ENCODE assay signal across 19 mouse cellular contexts in the genomic region with DNA sequence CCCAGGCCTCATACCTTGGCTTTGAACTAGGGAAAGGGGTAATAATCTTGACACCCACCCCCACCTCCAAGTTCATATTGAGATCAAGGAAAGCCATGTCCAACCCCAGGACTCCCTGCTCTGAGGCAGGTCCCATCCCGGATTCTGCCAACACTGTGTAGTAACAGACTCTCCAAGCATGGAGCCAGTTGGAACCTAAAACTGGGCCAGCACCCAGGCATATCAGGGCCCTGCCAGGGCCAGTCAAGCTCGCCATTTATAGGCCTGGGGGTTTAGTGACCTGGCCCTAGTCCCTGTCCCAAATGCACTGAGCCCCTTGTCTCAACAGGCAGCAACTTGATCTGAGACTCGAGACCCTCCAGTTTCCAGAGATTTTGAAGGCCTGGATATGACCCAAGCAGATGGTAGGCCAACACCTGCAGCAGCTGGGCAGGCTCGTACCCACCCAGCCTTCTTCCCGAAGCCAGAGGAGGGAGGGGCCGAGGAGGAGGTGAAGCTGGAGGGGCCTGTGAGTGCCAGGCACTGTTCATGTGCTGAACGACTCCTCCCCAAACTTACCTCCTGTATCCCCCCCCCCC. TPM values are rescaled to one million over a fixed set of nuclear protein-coding genes. Genes with fewer than 3 reads are reported as not detected.
DNase-seq lines count a peak whose midpoint lies in the region; ATAC-seq and TF ChIP-seq lines count a peak whose summit lies in the region.
"Had no signal": no experiment of that assay in that cellular context is flagged by ENCODE, and none has a peak within 500 bp of the region (broad histone marks: within the 10 kb centered on the region; RNA-seq: fewer than 3 reads in every experiment).

No protein-coding gene starts in this region.

- peak; percentile 63 for DNase-seq in adrenal gland, postnatal 10 days
- DNase-seq in adrenal gland, adult 8-10 months, result no peak
- DNase-seq in heart, adult 9 months (ENCODE audit: low spot score in 2 of 2), result no peak
- DNase-seq in gastrocnemius, adult 8-10 months (ENCODE audit: low spot score in 2 of 2), result peak; percentile 63 to 74
- DNase-seq in kidney, adult 11 months, result no peak
- DNase-seq: kidney, postnatal 4 days; layer of hippocampus, postnatal 36 days; liver; lung, embryonic 14.5 days; lung, postnatal 4 days; right cerebral cortex, postnatal 25 days; thymus, postnatal 36 days had no signal

- H3K4me2 ChIP-seq in heart, embryonic 15.5 days, result no peak overlapping the region
- no peak overlapping the region for H3K4me2 ChIP-seq in intestine, postnatal 0 days (replicated peaks; ENCODE audit: low read depth)
- no peak overlapping the region for H3K4me2 ChIP-seq in hindbrain, embryonic 16.5 days (ENCODE audit: low read length)
- H3K4me2 ChIP-seq: hindbrain, embryonic 15.5 days; lung, embryonic 14.5 days; midbrain, embryonic 11.5 days; neural tube, embryonic 13.5 days had no signal

- peak overlapping the region; percentile 6; the same call in 1 of the 2 replicates for H3K27ac ChIP-seq in heart, embryonic 15.5 days
- peak overlapping the region; percentile 96 for H3K27ac ChIP-seq in intestine, postnatal 0 days (ENCODE audit: low read depth, low read length)
- no peak overlapping the region for H3K27ac ChIP-seq in hindbrain, embryonic 16.5 days (ENCODE audit: low read depth, low read length)

- no peaks in the 10 kb centered on the region for H3K27me3 ChIP-seq in heart, embryonic 15.5 days
- no peaks in the 10 kb centered on the region for H3K27me3 ChIP-seq in intestine, postnatal 0 days (replicated peaks; ENCODE audit: control insufficient read depth, insufficient read depth, low read length)
- H3K27me3 ChIP-seq in hindbrain, embryonic 16.5 days (replicated peaks; ENCODE audit: control insufficient read depth, insufficient read depth, low read length), result no peaks in the 10 kb centered on the region
- H3K27me3 ChIP-seq: CH12.LX; hindbrain, embryonic 15.5 days; neural tube, embryonic 13.5 days had no signal

- no peak for TF ChIP-seq CTCF in intestine, postnatal 0 days (IDR thresholded peaks at IDR 0.05; ENCODE audit: low read depth)

- peaks cover 41% of the 10 kb centered on the region for H3K4me1 ChIP-seq in heart, embryonic 15.5 days (replicated peaks)
- H3K4me1 ChIP-seq in intestine, postnatal 0 days (replicated peaks; ENCODE audit: control insufficient read depth, insufficient read depth, low read length), result peaks cover 45% of the 10 kb centered on the region
- peaks cover 25% of the 10 kb centered on the region for H3K4me1 ChIP-seq in hindbrain, embryonic 16.5 days (ENCODE audit: control insufficient read depth, insufficient read depth, low read depth, low read length)

- 81% methylated on average over 7 of the region's 7 CpGs for WGBS in heart, embryonic 15.5 days
- WGBS in intestine, postnatal 0 days, result 56% methylated on average over 7 of the region's 7 CpGs
- 73% methylated on average over 7 of the region's 7 CpGs for WGBS in hindbrain, embryonic 16.5 days

- H3K9me3 ChIP-seq in heart, embryonic 15.5 days (replicated peaks), result no peaks in the 10 kb centered on the region
- no peaks in the 10 kb centered on the region for H3K9me3 ChIP-seq in intestine, postnatal 0 days (ENCODE audit: control insufficient read depth)
- no peaks in the 10 kb centered on the region for H3K9me3 ChIP-seq in hindbrain, embryonic 16.5 days (ENCODE audit: control insufficient read depth, low read length)
- H3K9me3 ChIP-seq: hindbrain, embryonic 15.5 days; neural tube, embryonic 13.5 days had no signal

- no peaks in the 10 kb centered on the region for H3K36me3 ChIP-seq in heart, embryonic 15.5 days
- peaks cover 7% of the 10 kb centered on the region for H3K36me3 ChIP-seq in intestine, postnatal 0 days (ENCODE audit: control insufficient read depth, insufficient read depth)
- H3K36me3 ChIP-seq in hindbrain, embryonic 16.5 days (ENCODE audit: control insufficient read depth, insufficient read depth, low read length), result no peaks in the 10 kb centered on the region
- H3K36me3 ChIP-seq: hindbrain, embryonic 15.5 days; neural tube, embryonic 13.5 days had no signal

- ATAC-seq in heart, embryonic 15.5 days (replicated peaks; ENCODE audit: insufficient number of reproducible peaks, insufficient read depth, low FRiP score, low read depth), result no peak
- ATAC-seq in intestine, postnatal 0 days, result no peak
- ATAC-seq in hindbrain, embryonic 16.5 days, result no peak

- no peak overlapping the region for H3K4me3 ChIP-seq in heart, embryonic 15.5 days
- H3K4me3 ChIP-seq in intestine, postnatal 0 days (ENCODE audit: low read depth, low read length), result no peak overlapping the region
- no peak overlapping the region for H3K4me3 ChIP-seq in hindbrain, embryonic 16.5 days (ENCODE audit: low read length)
- H3K4me3 ChIP-seq: hindbrain, embryonic 15.5 days; neural tube, embryonic 13.5 days had no signal

- no peak overlapping the region for H3K9ac ChIP-seq in heart, embryonic 15.5 days
- H3K9ac ChIP-seq in intestine, postnatal 0 days (ENCODE audit: low read depth, low read length), result no peak overlapping the region
- H3K9ac ChIP-seq in hindbrain, embryonic 16.5 days (ENCODE audit: low read depth, low read length), result no peak overlapping the region
- H3K9ac ChIP-seq: hindbrain, embryonic 15.5 days; lung, embryonic 14.5 days had no signal

RNA-seq across cellular contexts. Expression of a gene that starts 21.9 kb away (rescaled TPM):
- total RNA-seq in adrenal gland, postnatal 10 days (2021), result 10 to 100 TPM; 98.3 to 99.2 TPM
- 100 to 1,000 TPM in 2 of 4 experiments, 10 to 100 TPM in 2; 49.2 to 139 (median 86.7) TPM for total RNA-seq in adrenal gland, adult 8-10 months (2022)
- 4.8 and 9.2 TPM in 2 replicates for polyA plus RNA-seq in heart, embryonic 15.5 days (2015; fragmentation: Nextera tagmentation; extraction: Ambion mirVana)
- 10 to 100 TPM in 1 of 4 experiments, 1 to 10 TPM in 3; 5.7 to 10.4 (median 8.2) TPM for total RNA-seq in gastrocnemius, adult 8-10 months (2022)
- polyA plus RNA-seq in intestine, postnatal 0 days (2015; fragmentation: Nextera tagmentation; extraction: Ambion mirVana), result 56.3 and 57.4 TPM in 2 replicates
- polyA plus RNA-seq in hindbrain, embryonic 16.5 days (2015; fragmentation: Nextera tagmentation; extraction: Ambion mirVana), result 41.2 and 42.5 TPM in 2 replicates

Comparison
In these comparisons a context has a peak if more than half of its experiments do, and no peak if none do; other contexts are left out.
1. DNase-seq: peak in adrenal gland, postnatal 10 days (single experiment) and gastrocnemius, adult 8-10 months (2 of 2); none in adrenal gland, adult 8-10 months (single experiment), heart, adult 9 months (0 of 2) and kidney, adult 11 months (single experiment).
2. RNA of a gene that starts 21.9 kb away (total RNA-seq): 49.2 to 139 TPM in adrenal gland, adult 8-10 months and 98.3 to 99.2 TPM in adrenal gland, postnatal 10 days; 5.7 to 10.4 TPM in gastrocnemius, adult 8-10 months; every median in the first group is over 4 times any median in the second.